Mouse (Mus musculus) large intestine, adult 2 months (tissue): ENCODE data around the gene Stat4. TPM values are rescaled to one million over a fixed set of nuclear protein-coding genes. Genes with fewer than 3 reads are reported as not detected.

Experiments used
- DNase-seq: peaks from one replicate; pipeline ENCODE4 v3.0.0-alpha.2; 2012; ENCODE audit warnings: low read depth, low spot score
- WGBS: fragments of 180-500 bp; shearing (Covaris S2); methylation state at CpG from one replicate; pipeline ENCODE4 v1.1.7; 2018; 5-methylcytosine and 5-hydroxymethylcytosine counted together
- polyA plus RNA-seq: library from polyadenylated mRNA; depleted of rRNA; stranded (reverse); fragments of >200 nt; gene quantifications from 2 replicates; pipeline ENCODE4 v1.2.3, GENCODE M21; 2012; rRNA removed

Gene Stat4
- 1.4 and 1.5 TPM in 2 replicates for polyA plus RNA-seq

- 73% methylated on average over 5 of the region's 5 CpGs for WGBS
- DNase-seq: no peak
Measured at GRCm38 (mm10) chr1:51986848-51987247, at the start of gene Stat4. Gene Stat4, plus strand, starts transcription at chr1:51987148.

- WGBS: 87% methylated on average over 7 of the region's 7 CpGs
- no peak for DNase-seq
Measured at GRCm38 (mm10) chr1:51938357-51938756, 48.6 kb upstream of the Stat4 start.

DNA sequence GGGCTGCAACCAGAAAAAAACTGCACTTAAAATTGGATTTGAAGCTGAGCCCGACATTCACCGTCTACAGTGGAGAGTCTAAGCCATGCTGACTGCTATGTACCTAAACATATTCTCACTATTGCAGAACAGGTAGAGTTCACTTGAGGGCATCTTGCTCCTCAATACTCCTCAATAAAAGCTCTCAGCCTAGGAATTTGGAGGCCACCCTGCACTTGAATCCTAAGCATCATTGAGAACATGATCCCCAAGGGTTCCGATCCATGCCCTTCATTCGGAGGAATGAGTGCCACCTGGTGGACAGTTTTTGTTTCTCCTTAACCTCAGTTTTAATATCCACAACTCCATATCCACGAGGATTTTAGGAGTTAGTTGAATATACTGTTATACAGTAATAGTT is 42.2 kb upstream of the Stat4 start:
- peak; percentile 45 for DNase-seq
- WGBS: 37% methylated on average over 5 of the region's 5 CpGs

DNA sequence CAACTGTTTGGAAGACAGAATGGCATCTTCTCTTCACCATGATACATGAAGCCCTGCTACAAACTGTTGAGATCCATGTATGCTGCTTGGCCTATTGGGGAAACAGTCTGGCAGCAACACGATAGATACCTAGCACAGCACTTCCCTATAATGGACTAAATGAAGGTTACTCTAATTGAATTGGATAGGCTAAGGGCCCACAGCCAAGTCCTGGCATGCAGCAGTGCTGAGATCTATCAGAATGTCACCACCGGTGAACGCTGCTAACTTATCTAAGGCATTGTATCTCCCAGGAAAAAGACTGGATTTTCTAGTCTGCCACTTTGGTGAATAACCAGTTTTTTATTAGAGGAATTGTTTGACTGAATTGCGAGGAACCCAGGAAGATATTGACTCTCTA is 39.8 kb upstream of the Stat4 start:
- WGBS: 88% methylated on average over 4 of the region's 4 CpGs
- DNase-seq: no peak

- 83% methylated on average over 2 of the region's 2 CpGs for WGBS
- no peak for DNase-seq
Measured at GRCm38 (mm10) chr1:51964647-51965046, 22.3 kb upstream of the Stat4 start.

DNA sequence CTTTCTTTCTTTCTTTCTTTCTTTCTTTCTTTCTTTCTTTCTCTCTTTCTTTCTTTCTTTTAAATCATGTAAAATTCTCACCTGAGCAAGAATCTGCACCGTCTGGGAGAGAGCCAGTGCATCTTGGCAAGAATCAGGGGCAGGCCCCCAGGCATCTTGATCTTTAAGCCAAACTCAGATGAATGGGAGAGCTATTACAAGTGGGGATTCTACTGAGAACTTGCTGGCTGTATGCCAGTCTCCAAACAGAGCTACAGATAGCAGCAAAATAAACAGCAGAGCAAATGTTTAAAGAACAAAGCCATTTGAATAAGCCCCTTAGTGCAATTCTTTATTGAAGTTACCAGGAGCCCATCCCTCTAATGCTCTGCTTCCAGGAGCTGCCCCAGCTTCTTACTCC is 18.0 kb upstream of the Stat4 start:
- 9% methylated on average over 1 of the region's 1 CpGs for WGBS
- DNase-seq: no peak

DNA sequence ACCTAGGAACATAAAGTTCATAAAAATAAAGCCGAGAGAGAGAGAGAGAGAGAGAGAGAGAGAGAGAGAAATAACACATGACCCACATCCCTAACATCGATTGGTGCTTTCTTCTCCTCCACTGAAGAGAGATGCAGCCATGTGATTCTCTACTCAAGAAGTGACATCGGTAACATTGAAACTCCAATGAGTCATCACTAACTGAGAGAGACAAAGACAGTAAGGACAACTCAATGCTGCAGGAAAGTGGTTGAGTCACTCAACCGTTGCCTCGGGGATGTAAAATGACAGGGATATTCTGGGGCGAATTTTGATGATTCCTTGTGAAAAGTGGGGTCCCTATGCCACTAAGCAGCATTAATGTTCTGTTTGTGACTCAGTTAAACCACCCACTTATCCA is 16.8 kb upstream of the Stat4 start:
- DNase-seq: no peak
- WGBS: 68% methylated on average over 6 of the region's 6 CpGs

GRCm38 (mm10) chr1:51975589-51975988 is 11.4 kb upstream of the Stat4 start:
- DNase-seq: no peak
- WGBS: 59% methylated on average over 5 of the region's 5 CpGs

- no peak for DNase-seq
- WGBS: 96% methylated on average over 5 of the region's 5 CpGs
Measured at GRCm38 (mm10) chr1:51979048-51979447, 7.9 kb upstream of the Stat4 start.

GRCm38 (mm10) chr1:51991983-51992609 is 5.1 kb downstream of the Stat4 start:
- 86% methylated on average over 8 of the region's 8 CpGs for WGBS
- no peak for DNase-seq

- WGBS: 7% methylated on average over 3 of the region's 3 CpGs
- DNase-seq: no peak
Measured at GRCm38 (mm10) chr1:51996056-51996455, 9.1 kb downstream of the Stat4 start.

- WGBS: 10% methylated on average over 11 of the region's 11 CpGs
- peak; percentile 55 for DNase-seq
Measured at GRCm38 (mm10) chr1:51996751-51997659, 10.1 kb downstream of the Stat4 start.

- DNase-seq: no peak
- 37% methylated on average over 5 of the region's 5 CpGs for WGBS
Measured at GRCm38 (mm10) chr1:51998542-51998941, 11.6 kb downstream of the Stat4 start.

- 12% methylated on average over 8 of the region's 8 CpGs for WGBS
- DNase-seq: no peak
Measured at GRCm38 (mm10) chr1:52004096-52004495, 17.1 kb downstream of the Stat4 start.

- WGBS: 17% methylated on average over 11 of the region's 11 CpGs
- no peak for DNase-seq
Measured at GRCm38 (mm10) chr1:52008443-52008842, 21.5 kb downstream of the Stat4 start.

- 28% methylated on average over 12 of the region's 12 CpGs for WGBS
- DNase-seq: no peak
Measured at GRCm38 (mm10) chr1:52008947-52009346, 22.0 kb downstream of the Stat4 start.

DNA sequence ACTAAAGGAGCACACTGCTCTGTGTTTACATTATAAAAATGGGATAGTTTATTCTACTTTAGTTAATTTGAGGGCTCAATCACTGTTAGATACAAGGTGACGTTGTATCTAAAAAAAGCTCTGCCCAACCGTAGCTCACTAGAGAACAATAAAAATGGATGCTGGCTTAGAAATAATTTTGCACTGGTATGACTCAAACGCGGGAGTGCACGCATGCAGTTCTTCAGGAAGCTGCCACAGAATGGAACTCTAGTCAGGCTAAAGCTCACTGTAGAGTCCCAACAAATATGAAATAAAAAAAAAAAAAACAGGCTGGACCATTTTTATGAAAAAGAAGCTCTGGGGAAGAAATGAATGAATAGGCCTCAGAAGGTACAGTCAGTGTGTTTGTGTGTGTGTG is 23.8 kb downstream of the Stat4 start:
- WGBS: 78% methylated on average over 5 of the region's 5 CpGs
- DNase-seq: no peak

GRCm38 (mm10) chr1:52011227-52011626 is 24.3 kb downstream of the Stat4 start:
- DNase-seq: no peak
- WGBS: 57% methylated on average over 3 of the region's 3 CpGs

GRCm38 (mm10) chr1:52012231-52012630 is 25.3 kb downstream of the Stat4 start:
- no peak for DNase-seq

GRCm38 (mm10) chr1:52012757-52013156 is 25.8 kb downstream of the Stat4 start:
- 86% methylated on average over 7 of the region's 7 CpGs for WGBS
- DNase-seq: no peak

- 45% methylated on average over 4 of the region's 4 CpGs for WGBS
- no peak for DNase-seq
Measured at GRCm38 (mm10) chr1:52019621-52020020, 32.7 kb downstream of the Stat4 start.
